Mouse (Mus musculus) ES-Bruce4 (cell line): ENCODE measurements around the gene Setd5. TPM values are rescaled to one million over a fixed set of nuclear protein-coding genes. Genes with fewer than 3 reads are reported as not detected.

Experiments used
- H3K27ac ChIP-seq: 2 replicates; pipeline ENCODE4 v1.5.1; 2012; ENCODE audit warnings: low read length, inconsistent platforms; ENCODE audit not compliant: insufficient read depth
- H3K27me3 ChIP-seq: 2 replicates; pipeline ENCODE4 v1.6.1; 2012; ENCODE audit warnings: mild to moderate bottlenecking, low read length, inconsistent platforms; ENCODE audit not compliant: control insufficient read depth, poor library complexity, insufficient read depth, severe bottlenecking
- H3K36me3 ChIP-seq: 2 replicates; pipeline ENCODE4 v1.6.1; 2012; ENCODE audit warnings: inconsistent platforms, mild to moderate bottlenecking, low read length, moderate library complexity; ENCODE audit not compliant: control insufficient read depth, poor library complexity, insufficient read depth, severe bottlenecking
- H3K4me1 ChIP-seq: one replicate; pipeline ENCODE4 v1.8.1; 2011; ENCODE audit warnings: low read length; ENCODE audit not compliant: control insufficient read depth, insufficient read depth
- H3K4me3 ChIP-seq: 2 replicates; pipeline ENCODE4 v1.5.1; 2011; ENCODE audit warnings: low read depth, mild to moderate bottlenecking, low read length
- H3K9ac ChIP-seq: 2 replicates; pipeline ENCODE4 v1.6.1; 2012; ENCODE audit warnings: low read depth, mild to moderate bottlenecking, inconsistent platforms; ENCODE audit not compliant: poor library complexity, severe bottlenecking
- H3K9me3 ChIP-seq: replicated peaks from 2 replicates; pipeline ENCODE4 v1.6.1; 2012; ENCODE audit warnings: mild to moderate bottlenecking, low read length, inconsistent platforms; ENCODE audit not compliant: control insufficient read depth, poor library complexity, insufficient read depth, severe bottlenecking
- CTCF ChIP-seq: IDR thresholded peaks from one replicate; pipeline ENCODE4 v1.8.1; 2011; ENCODE audit warnings: low read depth, low read length
- EP300 ChIP-seq: IDR thresholded peaks from 2 replicates; pipeline ENCODE4 v1.6.1; 2011; ENCODE audit warnings: low read depth, low read length; ENCODE audit not compliant: insufficient read depth
- POLR2A ChIP-seq: IDR thresholded peaks from one replicate; pipeline ENCODE4 v1.8.1; 2011; ENCODE audit warnings: low read length; ENCODE audit not compliant: insufficient read depth
- polyA plus RNA-seq: library from polyadenylated mRNA; stranded (reverse); fragments of >200 nt; gene quantifications from 2 replicates; pipeline ENCODE4 v1.2.4, GENCODE M21; 2011; ENCODE audit warnings: low read depth; ENCODE audit not compliant: missing spikeins, insufficient read depth, insufficient read length

Setd5 gene
- polyA plus RNA-seq, 1 experiment = 233 TPM

DNA sequence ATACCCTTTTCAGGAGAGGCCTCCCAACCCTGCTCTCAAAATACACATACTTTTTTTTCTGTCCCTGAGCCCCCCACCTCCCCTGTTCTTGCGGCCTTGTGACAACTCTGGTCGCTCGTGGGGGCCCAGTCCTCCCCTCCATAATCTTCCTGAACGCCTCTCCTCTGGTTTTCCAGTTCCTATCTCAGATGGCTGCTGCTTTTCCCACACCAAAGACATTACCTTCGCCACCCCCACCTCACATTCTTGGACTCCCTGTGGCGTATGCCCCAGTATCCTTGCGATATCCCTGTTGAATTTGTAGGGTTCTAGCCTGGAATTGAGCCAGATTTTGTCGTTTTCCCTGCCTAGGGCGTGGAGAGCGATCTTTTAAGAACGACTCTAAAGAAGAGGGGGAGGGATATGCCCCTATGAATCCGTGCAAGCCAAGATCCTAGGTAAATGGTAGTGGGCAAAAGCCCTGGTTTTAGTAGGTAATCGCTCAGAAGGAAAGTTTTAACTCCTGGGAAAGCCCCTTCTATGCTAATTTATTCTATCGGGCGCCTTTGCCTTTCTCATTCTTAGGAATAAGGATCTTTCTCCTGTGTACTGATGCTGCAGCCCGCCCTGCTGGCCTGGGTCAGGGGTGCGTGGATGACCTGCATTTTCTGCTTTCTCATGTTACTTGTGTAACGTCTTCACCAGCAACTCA, 1.0 kb downstream of the Setd5 start:
- H3K9me3 ChIP-seq = no peaks in the 10 kb centered on the region
- H3K27ac ChIP-seq = peak overlapping the region; percentile 99
- TF ChIP-seq CTCF (no peak), EP300 (no peak)
- peak overlapping the region; percentile 96 for H3K9ac ChIP-seq
- no peaks in the 10 kb centered on the region for H3K4me1 ChIP-seq
- H3K27me3 ChIP-seq = no peaks in the 10 kb centered on the region
- H3K36me3 ChIP-seq = peaks cover 3% of the 10 kb centered on the region
- H3K4me3 ChIP-seq = peak overlapping the region; percentile 100

- no peak for TF ChIP-seq EP300
- no peak for TF ChIP-seq CTCF
- no peak for TF ChIP-seq POLR2A
- Histone ChIP-seq H3K9ac (no peak overlapping the region), H3K27ac (no peak overlapping the region), H3K4me1 (no peaks in the 10 kb centered on the region), H3K9me3 (no peaks in the 10 kb centered on the region), H3K27me3 (no peaks in the 10 kb centered on the region), H3K36me3 (peaks cover 3% of the 10 kb centered on the region), H3K4me3 (peak overlapping the region; percentile 54)
These were observed 2.3 kb downstream of the Setd5 start for GRCm38 (mm10) chr6:113079492-113079891.

DNA sequence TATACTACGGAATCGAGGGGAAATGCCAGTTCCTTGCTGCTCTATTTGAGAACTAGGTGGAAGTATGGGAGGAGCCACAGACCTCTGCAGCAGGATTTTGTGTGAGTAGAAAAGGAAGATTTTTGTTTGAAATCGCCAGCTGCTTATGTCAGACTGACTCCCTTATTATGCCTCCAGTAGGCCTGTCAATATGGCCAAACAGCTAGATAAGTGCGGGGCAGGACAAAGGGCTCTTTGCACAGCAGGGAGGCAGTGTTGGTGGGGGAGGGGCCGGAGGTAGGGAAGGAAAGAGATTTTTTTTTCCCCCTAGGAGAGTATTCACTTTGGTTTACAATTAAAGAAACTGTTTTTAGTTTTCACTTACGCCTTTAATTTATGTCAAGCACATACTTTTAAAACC, 5.1 kb downstream of the Setd5 start:
- Histone ChIP-seq H3K9me3 (no peaks in the 10 kb centered on the region), H3K9ac (no peak overlapping the region), H3K4me3 (no peak overlapping the region), H3K4me1 (no peaks in the 10 kb centered on the region), H3K27ac (no peak overlapping the region; the same call in 1 of the 2 replicates), H3K36me3 (peaks cover 3% of the 10 kb centered on the region), H3K27me3 (no peaks in the 10 kb centered on the region)
- no peak for TF ChIP-seq CTCF
- 0 out of 2 replicates have a peak, but pooled peaks have one; percentile 28 for TF ChIP-seq EP300

DNA sequence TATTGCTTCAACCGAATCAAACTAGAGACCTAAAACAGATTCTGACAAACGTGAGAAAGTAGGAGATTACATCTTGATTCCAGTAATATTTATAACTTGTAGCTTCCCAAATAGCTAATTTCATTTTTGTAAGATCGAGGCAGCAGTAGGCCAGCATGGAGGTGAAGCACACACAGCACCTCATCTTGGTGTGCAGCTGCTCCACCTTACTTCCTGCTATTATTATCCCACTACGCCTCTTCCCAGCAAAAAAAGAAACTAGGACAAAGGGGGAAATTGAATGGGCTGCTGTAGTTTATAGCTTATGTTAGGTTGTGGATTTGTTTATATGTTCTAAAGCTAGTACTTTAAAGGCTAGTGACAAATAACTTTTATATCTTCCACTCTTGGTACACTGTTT, 7.4 kb downstream of the Setd5 start:
- peaks cover 3% of the 10 kb centered on the region for H3K36me3 ChIP-seq
- H3K9ac ChIP-seq = no peak overlapping the region
- H3K27ac ChIP-seq = no peak overlapping the region
- H3K27me3 ChIP-seq = no peaks in the 10 kb centered on the region
- no peak overlapping the region for H3K4me3 ChIP-seq
- H3K4me1 ChIP-seq = no peaks in the 10 kb centered on the region
- TF ChIP-seq EP300 = no peak
- no peak for TF ChIP-seq POLR2A
- no peak for TF ChIP-seq CTCF
- H3K9me3 ChIP-seq = no peaks in the 10 kb centered on the region

DNA sequence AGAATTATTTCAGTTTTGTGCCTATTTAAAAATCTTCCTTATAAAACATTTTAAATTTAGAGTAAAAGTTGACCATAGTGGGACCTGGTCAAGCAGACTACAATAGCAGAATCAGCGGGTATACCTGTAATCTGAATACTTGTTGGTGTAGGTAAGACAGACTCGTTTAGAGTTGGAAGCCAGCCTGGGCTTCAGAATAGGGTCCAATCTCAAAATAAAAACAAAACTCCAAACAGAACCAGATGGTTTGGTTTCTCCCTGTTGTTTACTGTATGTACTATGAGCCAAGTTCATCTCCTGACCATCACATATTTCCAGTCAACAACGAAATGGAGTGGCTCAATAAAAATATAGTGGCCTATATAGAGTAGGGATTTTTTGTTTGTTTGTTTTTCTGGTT, 16.0 kb downstream of the Setd5 start:
- TF ChIP-seq CTCF = no peak
- no peak for TF ChIP-seq POLR2A
- no peak for TF ChIP-seq EP300
- Histone ChIP-seq H3K4me1 (no peaks in the 10 kb centered on the region), H3K9me3 (no peaks in the 10 kb centered on the region), H3K9ac (no peak overlapping the region), H3K4me3 (no peak overlapping the region), H3K27me3 (no peaks in the 10 kb centered on the region), H3K36me3 (no peaks in the 10 kb centered on the region), H3K27ac (no peak overlapping the region)

DNA sequence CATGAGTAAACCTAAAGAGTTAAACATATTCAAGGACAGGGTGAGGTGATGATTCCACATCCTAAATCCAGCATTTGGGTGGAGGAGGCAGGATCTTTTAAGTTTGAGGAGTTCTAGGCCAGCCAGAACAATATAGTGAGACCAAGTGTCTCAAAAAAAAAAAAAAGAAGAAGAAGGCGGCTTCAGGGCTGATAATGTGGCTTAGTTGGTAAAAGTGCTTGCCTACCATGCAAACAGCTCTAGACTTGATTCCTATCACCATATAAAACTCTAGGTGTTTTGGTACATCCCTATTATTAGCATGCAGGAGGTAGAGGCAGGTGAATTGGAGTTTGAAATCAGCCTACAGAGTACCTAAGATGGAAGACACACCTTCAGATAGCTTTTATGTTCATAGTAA, 18.4 kb downstream of the Setd5 start:
- no peaks in the 10 kb centered on the region for H3K27me3 ChIP-seq
- no peak overlapping the region for H3K27ac ChIP-seq
- no peak overlapping the region for H3K9ac ChIP-seq
- no peaks in the 10 kb centered on the region for H3K4me1 ChIP-seq
- H3K9me3 ChIP-seq = no peaks in the 10 kb centered on the region
- no peak overlapping the region for H3K4me3 ChIP-seq
- TF ChIP-seq CTCF (no peak), POLR2A (no peak), EP300 (no peak)
- no peaks in the 10 kb centered on the region; the same call in 1 of the 2 replicates for H3K36me3 ChIP-seq
